Mouse (Mus musculus) heart, embryonic 14.5 days (tissue): ENCODE data around the gene Map4k1. TPM values are rescaled to one million over a fixed set of nuclear protein-coding genes. Genes with fewer than 3 reads are reported as not detected.

Experiments used
- ATAC-seq: fragments of 200-750 bp; cut with Nextera tagmentation; 2 replicates; pipeline ENCODE4 v1.8.0; 2017; ENCODE audit warnings: low read depth, moderate TSS enrichment; ENCODE audit not compliant: insufficient number of reproducible peaks, insufficient read depth, low FRiP score
- H3K27ac ChIP-seq, 2 experiments: fragments of 200-500 bp in 1 of 2; fragments of 300-500 bp in 1 of 2; sonication (generic) in 1 of 2; replicated peaks in 1 of 2; 2 replicates each; pipeline ENCODE4 v1.5.1; 2012 to 2014; ENCODE audit warnings: low read depth in 2 of 2, low read length in 2 of 2, control low read depth in 1 of 2, mild to moderate bottlenecking in 1 of 2, mixed read lengths in 1 of 2; ENCODE audit not compliant: control insufficient read depth in 1 of 2, insufficient read depth in 1 of 2
- H3K27me3 ChIP-seq: fragments of 300-500 bp; sonication (generic); 2 replicates; pipeline ENCODE4 v1.6.1; 2014; ENCODE audit warnings: mild to moderate bottlenecking, low read length, control low read depth; ENCODE audit not compliant: control insufficient read depth, insufficient read depth
- H3K36me3 ChIP-seq: fragments of 300-500 bp; sonication (generic); 2 replicates; pipeline ENCODE4 v1.6.1; 2014; ENCODE audit warnings: mild to moderate bottlenecking, control low read depth, low read length, mixed read lengths; ENCODE audit not compliant: control insufficient read depth, insufficient read depth
- H3K4me1 ChIP-seq, 2 experiments: fragments of 200-500 bp in 1 of 2; fragments of 300-500 bp in 1 of 2; sonication (generic) in 1 of 2; 2 replicates each; pipeline ENCODE4 v1.6.1; 2012 to 2014; ENCODE audit warnings: low read length in 2 of 2, control low read depth in 1 of 2, mixed read lengths in 1 of 2; ENCODE audit not compliant: control insufficient read depth in 2 of 2, insufficient read depth in 2 of 2
- H3K4me2 ChIP-seq: fragments of 300-500 bp; sonication (generic); 2 replicates; pipeline ENCODE4 v1.6.1; 2014; ENCODE audit warnings: mild to moderate bottlenecking, low read length
- H3K4me3 ChIP-seq, 2 experiments: fragments of 200-500 bp in 1 of 2; fragments of 300-500 bp in 1 of 2; sonication (generic) in 1 of 2; 2 replicates each; pipeline ENCODE4 v1.5.1; 2012 to 2014; ENCODE audit warnings: low read length in 2 of 2, mild to moderate bottlenecking in 2 of 2, control low read depth in 1 of 2, low read depth in 1 of 2, moderate library complexity in 1 of 2; ENCODE audit not compliant: control insufficient read depth in 1 of 2, insufficient read depth in 1 of 2
- H3K9ac ChIP-seq: fragments of 300-500 bp; sonication (generic); 2 replicates; pipeline ENCODE4 v1.6.1; 2014; ENCODE audit warnings: mild to moderate bottlenecking, low read length
- H3K9me3 ChIP-seq: fragments of 300-500 bp; sonication (generic); 2 replicates; pipeline ENCODE4 v1.6.1; 2016; ENCODE audit warnings: low read length, control low read depth; ENCODE audit not compliant: control insufficient read depth
- WGBS: fragments of 180-500 bp; shearing (Covaris S2); extraction: QIAGEN DNeasy Blood & Tissue Kit; methylation state at CpG from one replicate; pipeline ENCODE4 v1.1.7; 2014; 5-methylcytosine and 5-hydroxymethylcytosine counted together
- polyA plus RNA-seq: library from polyadenylated mRNA; unstranded; fragments of >200 nt; fragmentation: Nextera tagmentation; extraction: Ambion mirVana; gene quantifications from 2 replicates; pipeline ENCODE4 v1.2.1, GENCODE M21; 2014

Gene Map4k1
- polyA plus RNA-seq, 1 experiment from 2014 or later = 2.8 TPM

DNA sequence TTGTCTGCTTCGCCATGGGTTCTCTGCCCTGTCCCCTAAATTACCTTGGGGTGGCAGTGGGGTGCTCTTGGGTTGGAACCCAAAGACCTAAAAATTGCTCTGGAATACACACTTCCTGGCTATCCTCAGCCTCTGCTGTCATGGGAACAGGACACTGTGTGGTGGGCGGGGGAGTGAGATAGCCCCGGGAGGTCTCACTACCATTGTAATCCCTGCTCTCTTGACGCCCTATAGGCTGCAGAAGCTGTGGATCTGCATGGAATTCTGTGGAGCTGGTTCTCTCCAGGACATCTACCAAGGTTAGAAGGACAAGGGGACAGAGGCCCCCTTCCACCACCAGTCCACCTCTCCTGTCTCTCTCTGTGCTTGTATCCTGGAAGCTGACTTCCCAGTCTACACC is 2.0 kb downstream of the Map4k1 start:
- H3K4me2 ChIP-seq = no peak overlapping the region

DNA sequence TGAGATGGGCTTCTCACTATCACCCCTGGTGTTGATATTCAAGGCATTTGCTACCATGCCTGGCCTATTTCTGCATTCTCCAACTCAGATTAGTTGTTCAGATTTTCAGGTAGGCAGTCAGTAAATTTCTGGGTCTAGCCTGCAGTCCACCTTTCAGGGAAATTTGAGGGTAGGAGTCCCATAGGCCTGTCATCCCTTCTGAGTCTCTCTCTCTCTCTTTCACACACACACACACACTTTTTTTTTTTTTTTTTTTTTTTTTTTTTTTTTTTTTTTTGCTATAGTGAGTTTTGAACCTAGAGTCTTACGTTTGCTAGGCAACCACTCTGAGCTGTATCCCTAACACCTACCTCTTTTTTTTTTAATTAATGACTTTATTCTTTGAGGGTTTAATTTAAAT is 2.6 kb downstream of the Map4k1 start:
- H3K9ac ChIP-seq = no peak overlapping the region
- no peak overlapping the region for H3K4me3 ChIP-seq
- no peaks in the 10 kb centered on the region for H3K27me3 ChIP-seq
- 100% methylated on average over 1 of the region's 1 CpGs for WGBS
- no peaks in the 10 kb centered on the region for H3K9me3 ChIP-seq
- peaks cover 5% of the 10 kb centered on the region for H3K36me3 ChIP-seq
- no peak for ATAC-seq
- peaks cover 14% of the 10 kb centered on the region in 2 experiments for H3K4me1 ChIP-seq
- H3K27ac ChIP-seq = no peak overlapping the region
- H3K4me2 ChIP-seq = no peak overlapping the region

More for the DNA sequence above, 2.0 kb downstream of the Map4k1 start:
- H3K4me1 ChIP-seq = peaks cover 14% of the 10 kb centered on the region in 2 experiments
- H3K9ac ChIP-seq = no peak overlapping the region
- H3K27ac ChIP-seq = no peak overlapping the region
- no peak overlapping the region for H3K4me3 ChIP-seq
- no peak for ATAC-seq
- no peaks in the 10 kb centered on the region for H3K27me3 ChIP-seq
- no peaks in the 10 kb centered on the region for H3K9me3 ChIP-seq
- WGBS = 52% methylated on average over 4 of the region's 4 CpGs
- peaks cover 11% of the 10 kb centered on the region for H3K36me3 ChIP-seq

DNA sequence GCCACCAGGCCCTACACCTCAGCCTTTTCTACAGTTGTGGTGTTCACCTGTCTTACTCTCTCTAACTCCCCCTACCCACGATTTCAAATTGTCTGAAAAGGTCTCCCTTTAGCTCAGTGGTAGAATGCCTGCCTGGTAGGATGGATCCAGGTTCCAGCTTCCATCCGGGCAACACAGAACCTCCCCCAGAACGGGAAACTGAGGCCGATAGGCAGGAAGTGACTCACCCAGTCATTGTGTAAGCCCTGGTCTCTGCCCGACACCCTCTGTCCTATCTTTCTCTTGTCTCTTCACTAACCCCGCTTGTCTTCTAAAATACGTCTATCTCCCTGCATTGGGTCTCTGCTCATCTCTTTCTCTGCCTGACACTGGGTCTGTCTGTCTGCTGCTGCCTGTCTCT is 3.4 kb downstream of the Map4k1 start:
- Histone ChIP-seq H3K4me1 (peaks cover 14% of the 10 kb centered on the region in 2 experiments), H3K27ac (no peak overlapping the region), H3K36me3 (peaks cover 2% of the 10 kb centered on the region; the same call in 1 of the 2 replicates), H3K4me3 (no peak overlapping the region), H3K9ac (no peak overlapping the region), H3K4me2 (no peak overlapping the region), H3K9me3 (no peaks in the 10 kb centered on the region), H3K27me3 (no peaks in the 10 kb centered on the region)
- no peak for ATAC-seq
- 64% methylated on average over 7 of the region's 7 CpGs for WGBS

DNA sequence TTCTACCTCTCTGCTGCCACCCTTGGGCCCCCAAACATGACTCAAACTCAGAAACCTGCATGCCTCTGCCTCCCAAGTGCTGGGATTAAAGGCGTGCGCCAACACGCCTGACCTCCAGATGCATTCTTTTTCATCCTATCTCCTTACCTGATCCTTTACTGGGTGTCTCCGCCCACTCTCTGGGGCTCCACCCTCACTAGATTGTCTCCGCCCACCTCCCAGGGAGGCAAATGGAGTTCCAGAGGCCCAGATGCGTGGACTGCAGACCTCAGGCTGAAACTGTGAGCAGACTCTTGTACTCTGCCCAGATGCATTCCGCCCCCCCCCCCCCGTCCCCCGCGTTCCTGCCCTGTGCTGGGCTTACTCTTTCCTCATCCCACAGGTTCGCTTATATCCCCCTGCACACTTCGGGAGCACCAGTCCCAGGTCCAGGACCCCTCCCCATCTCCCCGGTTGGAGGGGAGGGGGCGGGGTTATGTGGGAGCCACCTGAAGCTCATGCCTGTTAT is 9.0 kb downstream of the Map4k1 start:
- Histone ChIP-seq H3K27ac (no peak overlapping the region), H3K4me2 (no peak overlapping the region), H3K27me3 (no peaks in the 10 kb centered on the region), H3K9me3 (no peaks in the 10 kb centered on the region), H3K4me1 (no peaks in the 10 kb centered on the region), H3K4me3 (no peak overlapping the region), H3K9ac (no peak overlapping the region), H3K36me3 (no peaks in the 10 kb centered on the region)
- WGBS = 44% methylated on average over 13 of the region's 14 CpGs
- ATAC-seq = no peak

DNA sequence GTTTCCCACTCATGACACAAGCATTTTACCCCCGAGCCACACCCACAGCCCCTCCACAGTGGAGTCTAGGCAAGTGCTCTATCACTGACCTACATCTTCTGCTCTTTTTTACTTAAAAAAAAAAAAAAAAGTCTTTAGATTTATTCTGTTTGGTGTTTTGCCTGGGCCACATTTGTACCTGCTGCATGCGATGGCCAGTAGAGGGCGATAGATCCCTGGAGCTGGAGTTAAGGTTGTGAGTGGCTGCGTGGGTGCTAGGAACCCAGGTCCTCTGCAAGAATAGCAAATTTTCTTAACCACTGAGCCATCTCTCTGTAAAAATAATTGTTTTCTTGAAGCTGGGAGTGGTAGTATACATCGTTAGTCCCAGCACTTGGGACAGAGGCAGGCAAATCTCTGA is 9.8 kb downstream of the Map4k1 start:
- Histone ChIP-seq H3K4me3 (no peak overlapping the region), H3K4me2 (no peak overlapping the region), H3K27ac (no peak overlapping the region), H3K9me3 (no peaks in the 10 kb centered on the region), H3K27me3 (no peaks in the 10 kb centered on the region), H3K36me3 (no peaks in the 10 kb centered on the region), H3K4me1 (no peaks in the 10 kb centered on the region), H3K9ac (no peak overlapping the region)
- whole genome bisulfite sequencing = 62% methylated on average over 5 of the region's 5 CpGs
- no peak for ATAC-seq

DNA sequence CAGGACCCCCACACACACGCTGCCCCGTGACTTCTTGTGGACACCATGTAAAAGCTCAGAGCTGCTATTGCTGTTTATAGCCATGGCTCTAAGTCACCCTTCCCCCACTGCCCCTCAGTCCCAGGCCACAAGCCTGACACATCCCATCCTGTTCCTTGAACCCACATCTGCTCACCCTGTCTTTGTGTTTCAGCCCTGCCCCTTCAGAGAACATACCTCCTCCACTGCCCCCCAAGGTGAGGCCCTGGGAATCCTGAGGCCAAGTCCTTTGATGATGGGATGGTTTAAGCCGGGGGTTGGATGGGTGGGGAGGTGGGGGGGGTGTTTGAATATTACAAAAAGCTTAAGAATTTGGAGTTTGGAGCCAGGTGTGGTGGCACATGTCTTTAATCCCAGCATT is 11.1 kb downstream of the Map4k1 start:
- WGBS = 82% methylated on average over 3 of the region's 3 CpGs
- no peaks in the 10 kb centered on the region for H3K9me3 ChIP-seq
- H3K27me3 ChIP-seq = no peaks in the 10 kb centered on the region

DNA sequence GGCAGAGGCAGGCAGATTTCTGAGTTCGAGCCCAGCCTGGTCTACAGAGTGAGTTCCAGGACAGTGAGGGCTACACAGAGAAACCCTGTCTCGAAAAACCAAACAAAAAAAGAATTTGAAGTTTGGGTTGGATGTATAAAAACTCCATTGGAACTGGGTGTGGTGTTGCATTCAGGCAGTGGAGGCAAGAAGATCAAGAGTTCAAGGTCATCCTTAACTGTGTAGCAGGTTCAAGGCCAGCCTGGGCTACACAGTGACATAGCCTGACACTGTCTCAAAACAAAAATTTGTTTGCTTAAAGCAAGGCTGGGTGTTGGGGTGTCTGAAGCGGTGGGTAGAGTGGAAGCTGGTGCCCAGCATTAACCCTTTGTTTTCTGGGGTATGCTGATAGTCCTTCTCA is 11.6 kb downstream of the Map4k1 start:
- no peaks in the 10 kb centered on the region for H3K27me3 ChIP-seq
- H3K4me1 ChIP-seq = no peaks in the 10 kb centered on the region
- H3K36me3 ChIP-seq = no peaks in the 10 kb centered on the region
- H3K9me3 ChIP-seq = no peaks in the 10 kb centered on the region
- 80% methylated on average over 3 of the region's 3 CpGs for WGBS
- no peak overlapping the region for H3K4me3 ChIP-seq
- no peak overlapping the region for H3K4me2 ChIP-seq
- no peak overlapping the region for H3K9ac ChIP-seq
- no peak for ATAC-seq
- no peak overlapping the region for H3K27ac ChIP-seq

More for the DNA sequence above, 11.1 kb downstream of the Map4k1 start:
- Histone ChIP-seq H3K4me2 (no peak overlapping the region), H3K36me3 (no peaks in the 10 kb centered on the region), H3K9ac (no peak overlapping the region), H3K4me3 (no peak overlapping the region), H3K27ac (no peak overlapping the region), H3K4me1 (no peaks in the 10 kb centered on the region)
- no peak for ATAC-seq
